Mouse (Mus musculus) CH12.LX (cell line): ENCODE results near the gene 1600012H06Rik. TPM values are rescaled to one million over a fixed set of nuclear protein-coding genes. Genes with fewer than 3 reads are reported as not detected.
"Not testable (repeated sequence)": the region's sequence is repeated elsewhere in the genome, so short reads cannot be mapped to it uniquely, and the experiment has no call there.

Experiments used
- DNase-seq: peaks from one replicate; pipeline ENCODE4 v3.0.0-alpha.2; 2013; ENCODE audit errors: extremely low read depth
- H3K27ac ChIP-seq: 2 replicates; pipeline ENCODE4 v1.5.1; 2012; ENCODE audit warnings: low read depth, mild to moderate bottlenecking, control low read depth, moderate library complexity; ENCODE audit not compliant: insufficient read depth
- H3K27me3 ChIP-seq: replicated peaks from 2 replicates; pipeline ENCODE3; 2012; ENCODE audit warnings: inconsistent platforms
- H3K36me3 ChIP-seq, 2 experiments: replicated peaks in 1 of 2; 2 replicates each; pipeline versions ENCODE3 to v1.6.1; 2012; ENCODE audit warnings: inconsistent platforms in 1 of 2, low read length in 1 of 2, mild to moderate bottlenecking in 1 of 2, mixed read lengths in 1 of 2, moderate library complexity in 1 of 2; ENCODE audit not compliant: control insufficient read depth in 1 of 2, insufficient read depth in 1 of 2
- H3K4me1 ChIP-seq, 2 experiments: 2 replicates each; pipeline ENCODE4 v1.6.1; 2012; ENCODE audit warnings: inconsistent platforms in 1 of 2, moderate library complexity in 1 of 2; ENCODE audit not compliant: insufficient read depth in 2 of 2, control insufficient read depth in 1 of 2
- H3K4me2 ChIP-seq: 2 replicates; pipeline ENCODE4 v1.6.1; 2012; ENCODE audit warnings: low read depth, mild to moderate bottlenecking, control low read depth; ENCODE audit not compliant: poor library complexity, insufficient read depth, severe bottlenecking
- H3K4me3 ChIP-seq, 3 experiments: fragments of 150-350 bp in 1 of 3; sonication (generic) in 1 of 3; replicated peaks in 1 of 3; 2 replicates each; pipeline versions ENCODE3 to v1.5.1; 2011 to 2012; ENCODE audit warnings: low read depth in 2 of 3, low read length in 2 of 3, mild to moderate bottlenecking in 2 of 3, moderate library complexity in 2 of 3, control low read depth in 1 of 3, improper control_type of control experiment in 1 of 3, inconsistent platforms in 1 of 3, mixed read lengths in 1 of 3; ENCODE audit not compliant: poor library complexity in 1 of 3
- H3K79me2 ChIP-seq: replicated peaks from 2 replicates; pipeline ENCODE4 v1.6.1; 2012; ENCODE audit warnings: mild to moderate bottlenecking, moderate library complexity; ENCODE audit not compliant: control insufficient read depth, poor library complexity, insufficient read depth, severe bottlenecking; ENCODE audit errors: extremely low read depth
- H3K9ac ChIP-seq: 2 replicates; pipeline ENCODE4 v1.6.1; 2012; ENCODE audit warnings: low read depth, mild to moderate bottlenecking, control low read depth, moderate library complexity; ENCODE audit not compliant: insufficient read depth
- H3K9me3 ChIP-seq: replicated peaks from 2 replicates; pipeline ENCODE3; 2012; ENCODE audit warnings: low read length, inconsistent platforms, mixed read lengths
- dilution Hi-C: fragments of 300-500 bp; cut with MboI; formaldehyde crosslinking; loops from 2 replicates; pipeline ENCODE4 v1.14.3; 2020; ENCODE audit warnings: low sequenced_read_pairs; ENCODE audit not compliant: extremely low pct_unique_long_range_greater_than_20kb, extremely low pct_ligation_motif_present
- in situ Hi-C: fragments of 300-500 bp; cut with MboI; formaldehyde crosslinking; loops from 3 replicates; pipeline ENCODE4 v1.14.3; 2019; ENCODE audit warnings: low sequenced_read_pairs, low pct_ligation_motif_present, low pct_unique_long_range_greater_than_20kb, mixed read lengths
- polyA plus RNA-seq: library from polyadenylated mRNA; unstranded; fragments of >175 nt; gene quantifications from 2 replicates; pipeline ENCODE4 v1.2.1, GENCODE M21; 2012; ENCODE audit warnings: low read depth; ENCODE audit not compliant: insufficient read length
- total RNA-seq, 2 experiments: library from RNA; depleted of rRNA; stranded (reverse); fragments of 300-350 nt in 1 of 2; fragments of >200 nt in 1 of 2; gene quantifications; 2 replicates each; pipeline ENCODE4 v1.2.3; 2012 to 2014

1600012H06Rik gene
- total and polyA plus RNA-seq, 3 experiments, result 5.4 to 12.4 (median 10.6) TPM

DNA sequence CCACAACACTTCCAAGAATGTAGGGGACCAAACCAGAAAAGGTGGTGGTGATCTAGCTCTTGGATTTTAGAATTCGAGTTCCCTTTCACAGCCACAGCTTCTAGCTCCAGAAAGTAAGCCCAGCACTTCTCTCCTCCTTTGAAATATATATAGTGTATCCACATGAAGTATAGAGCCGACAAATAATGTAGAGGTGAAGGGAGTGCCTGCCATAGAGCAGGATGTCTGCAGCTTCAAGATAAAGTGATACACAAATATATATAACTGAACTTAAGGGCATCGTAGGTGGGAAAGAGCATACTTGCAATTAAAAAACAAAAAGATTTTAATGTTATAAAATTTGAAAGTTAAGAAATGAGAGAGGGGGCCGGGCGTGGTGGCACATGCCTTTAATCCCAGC, 51.2 kb downstream of the 1600012H06Rik start:
- H3K9me3 ChIP-seq, H3K27ac ChIP-seq, H3K4me1 ChIP-seq, H3K9ac ChIP-seq, H3K36me3 ChIP-seq, dilution Hi-C loops, H3K27me3 ChIP-seq, H3K4me3 ChIP-seq, H3K79me2 ChIP-seq, H3K4me2 ChIP-seq, in situ Hi-C loops, DNase-seq: not testable (repeated sequence)

DNA sequence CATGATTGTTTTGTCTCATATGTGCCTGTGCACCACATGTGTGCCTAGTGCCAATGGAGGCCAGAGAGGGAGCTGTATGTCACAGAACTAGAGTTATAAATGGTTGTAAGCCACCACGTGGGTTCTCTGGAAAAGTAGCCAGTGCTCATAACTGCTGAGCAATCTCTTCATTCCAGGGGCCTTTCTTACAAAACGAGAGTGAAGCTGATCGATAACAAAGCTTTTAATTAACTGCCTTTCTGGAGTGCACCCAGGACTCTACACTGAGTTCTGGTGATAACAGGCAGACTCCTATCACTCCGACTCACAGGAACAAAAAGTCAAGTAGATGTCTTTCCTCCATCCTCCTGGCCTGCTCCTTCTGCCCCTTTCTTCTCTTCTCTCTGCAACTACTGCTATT, 57.1 kb downstream of the 1600012H06Rik start:
- dilution Hi-C loops, H3K27ac ChIP-seq, H3K79me2 ChIP-seq, in situ Hi-C loops, H3K9ac ChIP-seq, H3K27me3 ChIP-seq, H3K36me3 ChIP-seq, DNase-seq, H3K4me1 ChIP-seq, H3K4me2 ChIP-seq, H3K4me3 ChIP-seq, H3K9me3 ChIP-seq: not testable (repeated sequence)

DNA sequence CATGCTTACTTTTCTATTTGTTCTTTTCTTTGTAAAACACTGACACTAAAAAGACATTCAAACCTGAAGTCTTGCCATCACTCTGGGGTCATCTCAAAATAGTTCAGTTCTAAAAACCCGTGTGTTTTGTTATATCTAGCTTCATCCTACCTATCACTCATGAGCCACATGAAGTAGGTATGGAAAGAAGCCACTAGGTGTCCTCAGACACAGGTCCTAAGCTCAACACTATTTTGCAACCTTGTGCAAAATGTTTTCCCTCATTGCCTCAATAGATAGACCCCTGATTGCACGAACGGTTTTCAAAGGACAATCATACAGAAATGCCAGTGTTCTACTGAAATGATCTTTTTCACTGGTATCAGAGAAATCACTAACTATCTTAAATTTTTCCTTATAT, 66.1 kb downstream of the 1600012H06Rik start:
- H3K27ac ChIP-seq, H3K27me3 ChIP-seq, dilution Hi-C loops, H3K36me3 ChIP-seq, in situ Hi-C loops, H3K9me3 ChIP-seq, H3K4me1 ChIP-seq, H3K4me3 ChIP-seq, H3K79me2 ChIP-seq, DNase-seq, H3K4me2 ChIP-seq, H3K9ac ChIP-seq: not testable (repeated sequence)

Other genes starting within 250 kb of the 1600012H06Rik start
- not detected in 2 replicates for gene Thbs2, start 248.9 kb upstream of the 1600012H06Rik start, total RNA-seq (2012; rRNA removed)
- gene Thbs2, start 248.9 kb upstream of the 1600012H06Rik start, total RNA-seq (2014; rRNA removed), result 0.03 TPM in 1 of 2 replicates, not detected in the other
- not detected in 2 replicates for gene Thbs2, start 248.9 kb upstream of the 1600012H06Rik start, polyA plus RNA-seq
- 1.4 and 2.3 TPM in 2 replicates for gene Wdr27, start within 50 bp of the 1600012H06Rik start, total RNA-seq (2012; rRNA removed)
- gene Wdr27, start within 50 bp of the 1600012H06Rik start, total RNA-seq (2014; rRNA removed), result 1.7 and 1.9 TPM in 2 replicates
- 1.8 and 2.1 TPM in 2 replicates for gene Wdr27, start within 50 bp of the 1600012H06Rik start, polyA plus RNA-seq
- 216 and 364 TPM in 2 replicates for gene Phf10, start 18.1 kb downstream of the 1600012H06Rik start, total RNA-seq (2012; rRNA removed)
- gene Phf10, start 18.1 kb downstream of the 1600012H06Rik start, total RNA-seq (2014; rRNA removed), result 343 and 349 TPM in 2 replicates
- gene Phf10, start 18.1 kb downstream of the 1600012H06Rik start, polyA plus RNA-seq, result 225 and 226 TPM in 2 replicates
- 7.9 and 8.6 TPM in 2 replicates for gene 9030025P20Rik, start 35.3 kb downstream of the 1600012H06Rik start, total RNA-seq (2012; rRNA removed)
- 6.4 and 6.5 TPM in 2 replicates for gene 9030025P20Rik, start 35.3 kb downstream of the 1600012H06Rik start, total RNA-seq (2014; rRNA removed)
- gene 9030025P20Rik, start 35.3 kb downstream of the 1600012H06Rik start, polyA plus RNA-seq, result 5.8 and 7.5 TPM in 2 replicates
- 0.46 TPM in 1 of 2 replicates, not detected in the other for gene Gm3417, start 35.6 kb downstream of the 1600012H06Rik start, total RNA-seq (2012; rRNA removed)
- gene Gm3417, start 35.6 kb downstream of the 1600012H06Rik start, total RNA-seq (2014; rRNA removed), result 1.8 and 3.1 TPM in 2 replicates
- gene Gm3417, start 35.6 kb downstream of the 1600012H06Rik start, polyA plus RNA-seq, result 1.8 TPM in 1 of 2 replicates, not detected in the other
- 4.3 and 4.5 TPM in 2 replicates for gene Gm3435, start 67.0 kb downstream of the 1600012H06Rik start, total RNA-seq (2012; rRNA removed)
- 9.4 and 10.5 TPM in 2 replicates for gene Gm3435, start 67.0 kb downstream of the 1600012H06Rik start, total RNA-seq (2014; rRNA removed)
- 1.7 and 2.3 TPM in 2 replicates for gene Gm3435, start 67.0 kb downstream of the 1600012H06Rik start, polyA plus RNA-seq
- 37.1 and 38.8 TPM in 2 replicates for gene Ermard, start 98.0 kb downstream of the 1600012H06Rik start, total RNA-seq (2012; rRNA removed)
- 32.0 and 45.6 TPM in 2 replicates for gene Ermard, start 98.0 kb downstream of the 1600012H06Rik start, total RNA-seq (2014; rRNA removed)
- gene Ermard, start 98.0 kb downstream of the 1600012H06Rik start, polyA plus RNA-seq, result 39.5 and 45.6 TPM in 2 replicates
- gene Tcte3, start 98.3 kb downstream of the 1600012H06Rik start, total RNA-seq (2012; rRNA removed), result 1.9 and 2.9 TPM in 2 replicates
- gene Tcte3, start 98.3 kb downstream of the 1600012H06Rik start, total RNA-seq (2014; rRNA removed), result 1.00 TPM in 1 of 2 replicates, not detected in the other
- gene Tcte3, start 98.3 kb downstream of the 1600012H06Rik start, polyA plus RNA-seq, result 4.2 and 5.8 TPM in 2 replicates
- gene Gm3448, start 98.4 kb downstream of the 1600012H06Rik start, total RNA-seq (2012; rRNA removed), result 3.9 and 4.2 TPM in 2 replicates
- 3.8 and 4.8 TPM in 2 replicates for gene Gm3448, start 98.4 kb downstream of the 1600012H06Rik start, total RNA-seq (2014; rRNA removed)
- 1.2 and 2.0 TPM in 2 replicates for gene Gm3448, start 98.4 kb downstream of the 1600012H06Rik start, polyA plus RNA-seq